Comparison of ENCODE assay signal across 9 mouse cellular contexts in genomic region chr8:46941295-46941694, GRCm38 (mm10). TPM values are rescaled to one million over a fixed set of nuclear protein-coding genes. Genes with fewer than 3 reads are reported as not detected.
DNase-seq lines count a peak whose midpoint lies in the region; ATAC-seq and TF ChIP-seq lines count a peak whose summit lies in the region.
"Had no signal": no experiment of that assay in that cellular context is flagged by ENCODE, and none has a peak within 500 bp of the region (broad histone marks: within the 10 kb centered on the region; RNA-seq: fewer than 3 reads in every experiment).

No protein-coding gene starts in this region.

- in situ Hi-C loops in Patski (cut with MboI; ENCODE audit: low pct_unique_long_range_greater_than_20kb): no loop called here

- peak; percentile 72 for TF ChIP-seq POLR2A in heart, adult 2 months (IDR thresholded peaks at IDR 0.05; ENCODE audit: insufficient read depth, low read depth, low read length)

- H3K36me3 ChIP-seq in heart, adult 2 months (ENCODE audit: control insufficient read depth, insufficient read depth, low read length): peaks cover 2% of the 10 kb centered on the region; the same call in 1 of the 2 replicates
- H3K36me3 ChIP-seq in kidney, embryonic 16.5 days (ENCODE audit: insufficient read depth, low read length): no peaks in the 10 kb centered on the region
- H3K36me3 ChIP-seq: limb, embryonic 15.5 days had no signal

- CTCF ChIA-PET in Patski (lab: Charles Lee): no interaction called here

- no peaks in the 10 kb centered on the region for H3K27me3 ChIP-seq in Patski
- H3K27me3 ChIP-seq in heart, adult 2 months (ENCODE audit: control insufficient read depth, insufficient read depth, low read length): no peaks in the 10 kb centered on the region
- no peaks in the 10 kb centered on the region for H3K27me3 ChIP-seq in kidney, embryonic 16.5 days (ENCODE audit: insufficient read depth, low read length)
- H3K27me3 ChIP-seq: limb, embryonic 15.5 days had no signal

- POLR2A ChIA-PET in Patski (lab: Charles Lee): interaction anchor here (0.9 to 1.0 kb wide), 2 partner anchors 9 to 169 kb away, joined by 3 to 4 read pairs; no protein-coding TSS in a partner anchor

- peaks cover 5% of the 10 kb centered on the region for H3K4me1 ChIP-seq in heart, adult 2 months (ENCODE audit: control insufficient read depth, insufficient read depth, low read length)
- peaks cover 18% of the 10 kb centered on the region for H3K4me1 ChIP-seq in kidney, embryonic 16.5 days (ENCODE audit: insufficient read depth, low read length)

- H3K4me2 ChIP-seq in kidney, embryonic 16.5 days (replicated peaks; ENCODE audit: low read depth, low read length): 0 out of 2 replicates have a peak overlapping the region, but pooled peaks have one; percentile 5
- H3K4me2 ChIP-seq: limb, embryonic 15.5 days had no signal

- TF ChIP-seq EP300 in heart, adult 2 months (IDR thresholded peaks at IDR 0.05; ENCODE audit: insufficient read depth, low read depth, low read length): peak; percentile 88

- H3K9me3 ChIP-seq in kidney, embryonic 16.5 days (ENCODE audit: low read length): peaks cover 6% of the 10 kb centered on the region; the same call in 1 of the 2 replicates
- H3K9me3 ChIP-seq: limb, embryonic 15.5 days had no signal

- TF ChIP-seq CTCF in layer of hippocampus, adult 2 months (conservative IDR thresholded peaks at IDR 0.05): no peak
- no peak for TF ChIP-seq CTCF in Patski (IDR thresholded peaks at IDR 0.05)
- no peak for TF ChIP-seq CTCF in heart, adult 2 months (IDR thresholded peaks at IDR 0.05)

- intact Hi-C loops in heart, adult 2 months (cut with DNase I): loop anchor here (10.0 kb wide), 1 partner anchor 386 kb away; the partner anchor contains the start of gene Cenpu
- intact Hi-C loops in left cerebral cortex, postnatal 25 days (cut with DNase I): no loop called here

- DNase-seq in layer of hippocampus, adult 2 months (ENCODE audit: low spot score in 2 of 2): no peak
- no peak for DNase-seq in layer of hippocampus, postnatal 36 days
- DNase-seq in Patski (ENCODE audit: low read depth, low spot score): peak; percentile 64
- peak; percentile 69 to 86 for DNase-seq in heart, adult 2 months
- peak; percentile 82 for DNase-seq in naive thymus-derived CD4-positive, alpha-beta T cell, adult 2 months (ENCODE audit: low read depth)
- no peak for DNase-seq in right cerebral cortex, postnatal 10 days (ENCODE audit: low spot score in 2 of 2)
- no peak for DNase-seq in left cerebral cortex, postnatal 25 days (ENCODE audit: low spot score in 2 of 2)

- peak; percentile 74 for ATAC-seq in Patski
- peak; percentile 87 for ATAC-seq in kidney, embryonic 16.5 days (ENCODE audit: low FRiP score, low TSS enrichment)

- 0 out of 2 replicates have a peak overlapping the region, but pooled peaks have one; percentile 8 for H3K4me3 ChIP-seq in layer of hippocampus, adult 2 months
- H3K4me3 ChIP-seq in heart, adult 2 months: peak overlapping the region; percentile 48
- H3K4me3 ChIP-seq in kidney, embryonic 16.5 days (ENCODE audit: low read length): no peak overlapping the region
- H3K4me3 ChIP-seq: limb, embryonic 15.5 days had no signal

- H3K79me2 ChIP-seq in heart, adult 2 months (replicated peaks; ENCODE audit: control insufficient read depth, insufficient read depth, low read length): no peaks in the 10 kb centered on the region

- H3K27ac ChIP-seq in layer of hippocampus, adult 2 months: peak overlapping the region; percentile 32; the same call in 1 of the 2 replicates
- peak overlapping the region; percentile 94 for H3K27ac ChIP-seq in heart, adult 2 months
- H3K27ac ChIP-seq in kidney, embryonic 16.5 days (ENCODE audit: low read length): peak overlapping the region; percentile 83
- H3K27ac ChIP-seq: limb, embryonic 15.5 days had no signal

- 17% methylated on average over 11 of the region's 11 CpGs for WGBS in heart, adult 2 months
- 25% methylated on average over 11 of the region's 11 CpGs for WGBS in kidney, embryonic 16.5 days

- peak overlapping the region; percentile 56 for H3K9ac ChIP-seq in heart, adult 2 months (ENCODE audit: low read depth, low read length)
- H3K9ac ChIP-seq in kidney, embryonic 16.5 days (replicated peaks; ENCODE audit: low read length): no peak overlapping the region
- H3K9ac ChIP-seq: limb, embryonic 15.5 days had no signal

RNA-seq across cellular contexts. Expression of gene Enpp6, which starts 45.4 kb away (rescaled TPM):
- total RNA-seq in layer of hippocampus, adult 2 months (2021): 1 to 10 TPM; 4.7 to 7.2 TPM
- total RNA-seq in layer of hippocampus, postnatal 36 days (2021): 1 to 10 TPM; 6.7 to 9.9 TPM
- polyA plus RNA-seq in Patski (2021): 0.32 TPM
- 1 to 10 TPM; 2.9 to 3.5 TPM for total RNA-seq in heart, adult 2 months (2021)
- polyA plus RNA-seq in heart, adult 2 months (2012; rRNA removed): 5.9 and 7.7 TPM in 2 replicates
- polyA plus RNA-seq in kidney, embryonic 16.5 days (2015; fragmentation: Nextera tagmentation; extraction: Ambion mirVana): 1.7 and 2.5 TPM in 2 replicates
- 1 to 10 TPM; 6.4 to 7.4 TPM for total RNA-seq in left cerebral cortex, postnatal 25 days (2021)

Comparison
In these comparisons a context has a peak if more than half of its experiments do, and no peak if none do; other contexts are left out.
1. DNase-seq: peak in Patski (single experiment), heart, adult 2 months (2 of 2) and naive thymus-derived CD4-positive, alpha-beta T cell, adult 2 months (single experiment); none in layer of hippocampus, adult 2 months (0 of 2), layer of hippocampus, postnatal 36 days (0 of 2), right cerebral cortex, postnatal 10 days (0 of 2) and left cerebral cortex, postnatal 25 days (0 of 2).
2. H3K27ac ChIP-seq: peak in every context shown above with its lines; median percentile 94 in heart, adult 2 months; 83 in kidney, embryonic 16.5 days; 32 in layer of hippocampus, adult 2 months.